Mouse (Mus musculus): ENCODE measurements around the gene Tmem150a.

Tmem150a gene

GRCm38 (mm10) chr6:72407119-72407518 lies 51.9 kb downstream of the Tmem150a start:
- peak; percentile 91 for DNase-seq

Measured in thymus, postnatal 4 days (tissue).